Mouse (Mus musculus) intestine, postnatal 0 days (tissue): ENCODE data around the gene Bag3. TPM values are rescaled to one million over a fixed set of nuclear protein-coding genes. Genes with fewer than 3 reads are reported as not detected.

ENCODE experiments used
- ATAC-seq: fragments of 200-750 bp; cut with Nextera tagmentation; 2 replicates; pipeline ENCODE4 v1.8.0; 2017; ENCODE audit warnings: mild to moderate bottlenecking, moderate TSS enrichment, moderate library complexity
- H3K27ac ChIP-seq: fragments of 300-500 bp; sonication (generic); 2 replicates; pipeline ENCODE4 v1.5.1; 2014; ENCODE audit warnings: mild to moderate bottlenecking, low read depth, low read length, moderate library complexity
- H3K27me3 ChIP-seq: fragments of 300-500 bp; sonication (generic); replicated peaks from 2 replicates; pipeline ENCODE4 v1.6.1; 2014; ENCODE audit warnings: low read length, mixed read lengths; ENCODE audit not compliant: control insufficient read depth, insufficient read depth
- H3K36me3 ChIP-seq: fragments of 300-500 bp; sonication (generic); 2 replicates; pipeline ENCODE4 v1.6.1; 2014; ENCODE audit warnings: mild to moderate bottlenecking, moderate library complexity; ENCODE audit not compliant: control insufficient read depth, insufficient read depth
- H3K4me1 ChIP-seq: fragments of 300-500 bp; sonication (generic); replicated peaks from 2 replicates; pipeline ENCODE4 v1.6.1; 2014; ENCODE audit warnings: antibody characterized with exemption, low read length, mixed read lengths; ENCODE audit not compliant: control insufficient read depth, insufficient read depth
- H3K4me2 ChIP-seq: fragments of 300-500 bp; sonication (generic); replicated peaks from 2 replicates; pipeline ENCODE4 v1.6.1; 2014; ENCODE audit warnings: low read depth, mild to moderate bottlenecking, moderate library complexity
- H3K4me3 ChIP-seq: fragments of 300-500 bp; sonication (generic); 2 replicates; pipeline ENCODE4 v1.5.1; 2014; ENCODE audit warnings: low read depth, low read length
- H3K9ac ChIP-seq: fragments of 300-500 bp; sonication (generic); 2 replicates; pipeline ENCODE4 v1.6.1; 2014; ENCODE audit warnings: mild to moderate bottlenecking, low read depth, low read length
- H3K9me3 ChIP-seq: fragments of 300-500 bp; sonication (generic); 2 replicates; pipeline ENCODE4 v1.6.1; 2016; ENCODE audit warnings: mixed run types; ENCODE audit not compliant: control insufficient read depth
- CTCF ChIP-seq: sonication (generic); IDR thresholded peaks from 2 replicates; pipeline ENCODE4 v1.5.1; 2016; ENCODE audit warnings: low read depth, mild to moderate bottlenecking, control low read depth, antibody characterized with exemption, moderate library complexity
- whole genome bisulfite sequencing: fragments of 180-500 bp; shearing (Covaris S2); extraction: QIAGEN DNeasy Blood & Tissue Kit; methylation state at CpG from one replicate; pipeline ENCODE4 v1.1.7; 2014; 5-methylcytosine and 5-hydroxymethylcytosine counted together
- polyA plus RNA-seq: library from polyadenylated mRNA; unstranded; fragments of >200 nt; fragmentation: Nextera tagmentation; extraction: Ambion mirVana; gene quantifications from 2 replicates; pipeline ENCODE4 v1.2.1, GENCODE M21; 2015

Bag3 gene
- polyA plus RNA-seq, 1 experiment from 2014 or later, result 7.5 TPM

DNA sequence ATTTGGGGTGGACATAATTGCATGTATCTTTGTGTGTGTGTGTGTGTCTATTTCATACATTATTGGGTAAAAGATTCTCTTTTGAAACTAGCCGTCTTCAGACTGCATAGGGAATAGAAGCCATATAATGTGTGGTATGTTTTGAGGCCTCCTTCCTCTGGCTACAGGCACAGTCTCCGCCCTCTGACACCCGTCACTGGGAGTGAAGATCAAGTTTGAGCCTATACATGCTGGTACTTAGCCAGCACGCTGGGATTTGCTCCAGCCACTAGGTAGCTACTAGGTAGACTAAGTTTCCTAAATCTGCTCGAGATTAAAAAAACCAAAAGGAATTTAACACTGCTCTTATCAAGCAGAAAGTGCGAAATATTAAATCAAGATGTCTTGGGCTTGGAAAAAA lies 3.2 kb downstream of the Bag3 start:
- Histone ChIP-seq H3K27ac (no peak overlapping the region), H3K36me3 (no peaks in the 10 kb centered on the region), H3K4me2 (no peak overlapping the region), H3K4me1 (no peaks in the 10 kb centered on the region), H3K4me3 (no peak overlapping the region), H3K9me3 (no peaks in the 10 kb centered on the region), H3K27me3 (peaks cover 6% of the 10 kb centered on the region; the same call in 1 of the 2 replicates), H3K9ac (no peak overlapping the region)
- 66% methylated on average over 6 of the region's 6 CpGs for WGBS
- TF ChIP-seq CTCF, result no peak
- no peak for ATAC-seq

DNA sequence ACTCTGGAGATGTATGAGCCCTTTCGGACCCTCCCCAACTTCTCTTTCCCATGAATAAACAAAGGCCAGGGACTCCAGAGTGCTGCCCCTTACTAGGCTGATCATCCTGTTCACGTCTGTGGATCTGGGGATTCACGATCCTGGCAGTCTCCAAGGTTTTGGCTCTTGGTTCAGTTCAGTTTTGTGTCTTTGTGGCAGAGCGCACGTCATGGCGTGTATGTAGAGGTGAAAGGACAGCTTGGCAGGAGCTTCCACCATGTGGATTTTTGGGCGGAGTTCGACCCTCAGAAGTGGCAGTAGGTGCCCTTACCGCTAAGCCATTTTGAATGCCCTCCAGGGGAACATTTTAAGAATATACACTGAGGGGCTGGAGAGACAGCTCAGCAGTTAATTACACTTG lies 5.2 kb downstream of the Bag3 start:
- no peaks in the 10 kb centered on the region for H3K36me3 ChIP-seq
- H3K4me1 ChIP-seq, result no peaks in the 10 kb centered on the region
- TF ChIP-seq CTCF, result no peak
- H3K9me3 ChIP-seq, result no peaks in the 10 kb centered on the region
- H3K4me3 ChIP-seq, result no peak overlapping the region
- ATAC-seq, result no peak
- 67% methylated on average over 9 of the region's 9 CpGs for WGBS
- H3K9ac ChIP-seq, result no peak overlapping the region
- peaks cover 12% of the 10 kb centered on the region for H3K27me3 ChIP-seq
- H3K27ac ChIP-seq, result no peak overlapping the region
- no peak overlapping the region for H3K4me2 ChIP-seq

DNA sequence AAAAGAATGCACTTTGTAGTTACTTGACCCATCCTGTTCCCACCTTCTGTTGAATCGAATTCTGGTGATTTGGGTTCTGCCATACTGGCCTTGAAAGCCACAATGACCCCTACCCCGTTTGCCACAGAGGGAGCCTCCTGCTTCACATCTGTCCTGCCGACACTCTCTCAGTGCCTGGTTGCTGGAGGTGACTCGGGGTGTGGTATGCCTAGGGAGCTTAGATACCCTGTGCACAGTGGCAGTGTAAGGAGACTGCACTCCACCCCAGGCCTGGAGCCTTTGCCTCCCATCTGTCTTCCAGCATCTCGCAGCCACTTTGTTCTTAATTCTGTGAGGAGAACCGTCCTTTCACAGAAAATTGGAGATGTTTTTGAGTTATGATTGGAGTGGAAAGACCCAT lies 5.7 kb downstream of the Bag3 start:
- no peaks in the 10 kb centered on the region for H3K4me1 ChIP-seq
- H3K9ac ChIP-seq, result no peak overlapping the region
- H3K4me2 ChIP-seq, result no peak overlapping the region; the same call in 1 of the 2 replicates
- no peak overlapping the region for H3K4me3 ChIP-seq
- peaks cover 12% of the 10 kb centered on the region for H3K27me3 ChIP-seq
- no peak for ATAC-seq
- peak overlapping the region; percentile 41; the same call in 1 of the 2 replicates for H3K27ac ChIP-seq
- H3K9me3 ChIP-seq, result no peaks in the 10 kb centered on the region
- TF ChIP-seq CTCF, result no peak
- no peaks in the 10 kb centered on the region for H3K36me3 ChIP-seq
- WGBS, result 44% methylated on average over 6 of the region's 6 CpGs

DNA sequence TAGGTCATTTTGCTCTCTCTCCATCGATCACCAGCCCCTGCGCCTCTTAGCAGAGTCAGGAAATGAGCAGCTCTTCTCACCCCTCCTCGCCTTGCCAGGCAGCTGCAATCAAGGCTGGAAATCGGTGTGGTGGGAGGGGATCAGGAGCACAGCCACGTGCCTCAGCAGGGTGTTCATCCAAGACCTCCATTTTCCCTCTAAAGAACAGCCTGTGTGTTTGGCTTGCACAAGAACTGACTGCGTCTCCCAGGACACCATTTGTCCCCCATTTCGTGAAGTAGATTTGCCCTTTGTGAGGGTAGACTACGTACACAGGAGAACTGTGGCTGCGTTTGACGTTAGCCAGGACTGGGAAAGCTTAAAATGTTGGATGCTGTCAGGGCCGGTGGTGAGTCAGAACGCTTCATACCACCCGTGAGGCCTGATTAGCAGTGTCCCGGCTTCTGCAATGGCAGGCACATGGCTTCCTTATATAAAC lies 6.2 kb downstream of the Bag3 start:
- H3K36me3 ChIP-seq, result 0 out of 2 replicates have a peak, but pooled peaks cover 3% of the 10 kb centered on the region
- no peak overlapping the region for H3K4me3 ChIP-seq
- H3K27ac ChIP-seq, result peak overlapping the region; percentile 41
- H3K9me3 ChIP-seq, result no peaks in the 10 kb centered on the region
- H3K4me2 ChIP-seq, result no peak overlapping the region; the same call in 1 of the 2 replicates
- H3K9ac ChIP-seq, result no peak overlapping the region
- peaks cover 12% of the 10 kb centered on the region for H3K27me3 ChIP-seq
- H3K4me1 ChIP-seq, result no peaks in the 10 kb centered on the region
- WGBS, result 40% methylated on average over 14 of the region's 14 CpGs
- peak; percentile 42; the same call in 1 of the 2 replicates for ATAC-seq
- no peak for TF ChIP-seq CTCF

DNA sequence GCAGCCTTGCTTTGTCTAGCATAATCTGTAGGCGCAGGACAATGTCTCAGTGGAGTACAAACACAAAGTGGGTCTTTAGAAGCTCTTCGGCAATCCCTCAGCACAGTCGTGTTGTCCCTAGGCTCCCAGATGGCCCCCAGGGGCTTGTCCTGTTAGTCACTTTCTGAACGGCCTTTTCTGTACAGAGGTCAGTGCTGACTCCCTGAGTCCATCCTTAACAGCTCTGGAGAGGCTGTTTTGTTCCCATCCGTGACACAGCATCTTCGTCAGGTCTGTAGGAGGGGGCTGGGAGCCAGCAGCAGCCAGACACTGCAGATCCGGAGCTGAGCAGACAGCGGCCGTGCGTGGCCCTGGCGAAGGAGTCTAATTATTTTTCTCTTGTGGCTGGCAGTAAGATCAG lies 7.6 kb downstream of the Bag3 start:
- WGBS, result 57% methylated on average over 11 of the region's 11 CpGs
- no peak overlapping the region for H3K9ac ChIP-seq
- H3K9me3 ChIP-seq, result no peaks in the 10 kb centered on the region
- 0 out of 2 replicates have a peak, but pooled peaks cover 10% of the 10 kb centered on the region for H3K4me1 ChIP-seq
- 0 out of 2 replicates have a peak, but pooled peaks cover 3% of the 10 kb centered on the region for H3K36me3 ChIP-seq
- H3K27ac ChIP-seq, result no peak overlapping the region
- H3K4me3 ChIP-seq, result no peak overlapping the region
- no peak overlapping the region for H3K4me2 ChIP-seq
- H3K27me3 ChIP-seq, result peaks cover 12% of the 10 kb centered on the region
- ATAC-seq, result no peak
- no peak for TF ChIP-seq CTCF

DNA sequence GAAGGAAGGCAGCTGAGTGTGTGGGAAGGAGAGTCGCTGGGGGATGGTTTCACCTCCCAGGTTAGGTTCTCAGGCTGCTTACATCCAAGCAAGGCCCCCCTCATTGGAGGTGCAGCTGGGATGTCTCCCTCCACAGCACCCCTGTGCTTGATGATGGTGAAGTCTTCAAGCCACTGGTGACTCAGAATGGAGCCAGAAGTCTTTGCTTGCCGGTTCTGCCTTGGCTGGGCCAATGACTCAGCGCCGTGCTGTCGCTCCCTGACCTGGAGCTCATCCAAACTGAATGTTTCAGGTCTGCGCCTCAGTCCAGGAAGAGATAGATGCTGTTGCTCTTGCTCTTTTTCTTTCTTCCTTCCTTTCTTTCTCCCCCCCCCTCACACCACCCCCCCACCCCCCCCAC lies 8.5 kb downstream of the Bag3 start:
- no peak overlapping the region for H3K9ac ChIP-seq
- no peak overlapping the region for H3K27ac ChIP-seq
- 68% methylated on average over 6 of the region's 6 CpGs for WGBS
- H3K9me3 ChIP-seq, result no peaks in the 10 kb centered on the region
- TF ChIP-seq CTCF, result no peak
- H3K27me3 ChIP-seq, result peaks cover 12% of the 10 kb centered on the region
- no peak for ATAC-seq
- H3K36me3 ChIP-seq, result 0 out of 2 replicates have a peak, but pooled peaks cover 3% of the 10 kb centered on the region
- 0 out of 2 replicates have a peak, but pooled peaks cover 10% of the 10 kb centered on the region for H3K4me1 ChIP-seq
- H3K4me2 ChIP-seq, result no peak overlapping the region
- no peak overlapping the region for H3K4me3 ChIP-seq
